Comparison of ENCODE assay signal across 22 mouse cellular contexts in the genomic region with DNA sequence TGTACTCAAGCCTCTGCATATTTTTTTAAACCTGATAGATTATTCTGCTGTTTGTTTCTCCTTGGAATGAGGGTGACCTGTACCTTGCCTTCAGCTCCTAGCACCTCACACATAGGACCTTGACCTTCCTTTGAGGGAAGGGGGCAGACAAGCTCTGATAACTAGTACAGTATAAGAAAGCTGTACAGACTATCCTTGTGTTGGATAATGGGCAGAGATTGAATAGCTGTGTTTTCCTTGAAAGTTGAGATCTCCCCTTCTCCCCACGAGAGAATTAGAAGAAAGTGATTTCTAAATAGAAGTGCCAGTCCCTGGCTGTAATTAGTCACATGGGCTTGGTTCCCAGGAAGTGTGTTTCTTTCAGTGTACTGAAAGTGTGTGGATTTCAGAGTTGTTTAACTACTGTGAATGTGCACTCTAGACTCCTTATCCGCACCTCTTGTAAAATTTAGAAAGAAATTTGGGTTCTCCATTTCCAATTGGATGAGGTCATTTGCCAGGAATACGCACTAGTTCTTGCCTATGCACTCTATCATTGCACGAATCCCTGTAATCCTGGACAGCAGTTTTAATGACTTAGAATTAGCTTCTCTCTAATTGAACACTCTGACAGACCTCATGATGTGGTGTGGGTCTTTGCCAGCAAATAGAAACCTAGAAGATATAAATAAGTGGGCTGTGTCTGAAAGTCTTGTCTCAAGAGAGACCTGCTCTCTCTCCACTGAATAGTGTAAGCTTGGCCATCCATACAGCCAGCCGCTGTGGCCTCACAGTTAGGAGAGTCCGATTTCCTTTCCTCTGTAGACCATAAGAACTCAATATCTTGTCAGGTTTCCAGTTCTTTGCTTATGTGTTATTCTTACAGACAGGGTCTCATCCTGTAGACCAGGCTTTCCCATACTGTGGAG.
A peak's percentile ranks its signal among the peaks of the same experiment; 100 is the strongest.
DNase-seq lines count a peak whose midpoint lies in the region; ATAC-seq and TF ChIP-seq lines count a peak whose summit lies in the region.
"Had no signal": no experiment of that assay in that cellular context is flagged by ENCODE, and none has a peak within 500 bp of the region (broad histone marks: within the 10 kb centered on the region; RNA-seq: fewer than 3 reads in every experiment).

No protein-coding gene starts in this region.

- WGBS in hindbrain, embryonic 13.5 days: 86% methylated on average over 6 of the region's 6 CpGs
- 72% methylated on average over 6 of the region's 6 CpGs for WGBS in hindbrain, embryonic 16.5 days
- WGBS in embryonic facial prominence, embryonic 10.5 days: 83% methylated on average over 6 of the region's 6 CpGs
- 62% methylated on average over 6 of the region's 6 CpGs for WGBS in forebrain, embryonic 12.5 days
- WGBS in forebrain, embryonic 16.5 days: 21% methylated on average over 6 of the region's 6 CpGs
- 84% methylated on average over 6 of the region's 6 CpGs for WGBS in lung, adult 2 months

- H3K4me1 ChIP-seq in hindbrain, embryonic 13.5 days (replicated peaks): peaks cover 39% of the 10 kb centered on the region
- H3K4me1 ChIP-seq in hindbrain, embryonic 16.5 days (ENCODE audit: control insufficient read depth, insufficient read depth, low read depth, low read length): peaks cover 4% of the 10 kb centered on the region
- H3K4me1 ChIP-seq in embryonic facial prominence, embryonic 10.5 days: peaks cover 39% of the 10 kb centered on the region
- H3K4me1 ChIP-seq in forebrain, embryonic 12.5 days: peaks cover 5% of the 10 kb centered on the region; the same call in 1 of the 2 replicates
- peaks cover 19% of the 10 kb centered on the region for H3K4me1 ChIP-seq in forebrain, embryonic 16.5 days (replicated peaks; ENCODE audit: control insufficient read depth, insufficient read depth, low read length)
- no peaks in the 10 kb centered on the region for H3K4me1 ChIP-seq in lung, adult 2 months (ENCODE audit: control insufficient read depth, insufficient read depth, low read length)

- no peak for TF ChIP-seq POLR2A in lung, adult 2 months (IDR thresholded peaks at IDR 0.05; ENCODE audit: borderline replicate concordance, extremely low read depth, low read depth, low read length)

- no peaks in the 10 kb centered on the region for H3K27me3 ChIP-seq in hindbrain, embryonic 13.5 days
- H3K27me3 ChIP-seq in hindbrain, embryonic 16.5 days (replicated peaks; ENCODE audit: control insufficient read depth, insufficient read depth, low read length): no peaks in the 10 kb centered on the region
- H3K27me3 ChIP-seq in embryonic facial prominence, embryonic 10.5 days (replicated peaks; ENCODE audit: low read depth, poor library complexity, severe bottlenecking): no peaks in the 10 kb centered on the region
- H3K27me3 ChIP-seq in forebrain, embryonic 12.5 days: no peaks in the 10 kb centered on the region
- no peaks in the 10 kb centered on the region for H3K27me3 ChIP-seq in forebrain, embryonic 16.5 days (replicated peaks; ENCODE audit: control insufficient read depth, insufficient read depth, low read length)
- H3K27me3 ChIP-seq: embryonic facial prominence, embryonic 15.5 days; hindbrain, embryonic 15.5 days had no signal

- H3K27ac ChIP-seq in hindbrain, embryonic 13.5 days: peak overlapping the region; percentile 30; the same call in 1 of the 2 replicates
- H3K27ac ChIP-seq in hindbrain, embryonic 16.5 days (ENCODE audit: low read depth, low read length): no peak overlapping the region
- H3K27ac ChIP-seq in embryonic facial prominence, embryonic 10.5 days (replicated peaks): 0 out of 2 replicates have a peak overlapping the region, but pooled peaks have one; percentile 14
- H3K27ac ChIP-seq in forebrain, embryonic 12.5 days: peak overlapping the region; percentile 86
- H3K27ac ChIP-seq in forebrain, embryonic 16.5 days (ENCODE audit: low read length): peak overlapping the region; percentile 76
- H3K27ac ChIP-seq: embryonic facial prominence, embryonic 15.5 days; gastrocnemius, adult 2 months; heart, adult 2 months; hindbrain, embryonic 15.5 days had no signal

- no peak overlapping the region for H3K4me2 ChIP-seq in hindbrain, embryonic 13.5 days
- H3K4me2 ChIP-seq in hindbrain, embryonic 16.5 days (ENCODE audit: low read length): no peak overlapping the region
- H3K4me2 ChIP-seq in forebrain, embryonic 12.5 days: no peak overlapping the region
- no peak overlapping the region for H3K4me2 ChIP-seq in forebrain, embryonic 16.5 days (ENCODE audit: low read length)
- H3K4me2 ChIP-seq: embryonic facial prominence, embryonic 15.5 days; heart, embryonic 11.5 days; hindbrain, embryonic 15.5 days had no signal

- no peak for ATAC-seq in hindbrain, embryonic 13.5 days (ENCODE audit: low FRiP score)
- ATAC-seq in hindbrain, embryonic 16.5 days: no peak
- ATAC-seq in forebrain, embryonic 12.5 days (ENCODE audit: low FRiP score): peak; percentile 61; the same call in 1 of the 2 replicates
- ATAC-seq in forebrain, embryonic 16.5 days: peak; percentile 82

- no peak for TF ChIP-seq CTCF in lung, adult 2 months (IDR thresholded peaks at IDR 0.05; ENCODE audit: insufficient read depth, low read length)

- no peak overlapping the region for H3K4me3 ChIP-seq in hindbrain, embryonic 13.5 days
- no peak overlapping the region for H3K4me3 ChIP-seq in hindbrain, embryonic 16.5 days (ENCODE audit: low read length)
- no peak overlapping the region for H3K4me3 ChIP-seq in embryonic facial prominence, embryonic 10.5 days
- no peak overlapping the region for H3K4me3 ChIP-seq in forebrain, embryonic 12.5 days (replicated peaks)
- no peak overlapping the region for H3K4me3 ChIP-seq in forebrain, embryonic 16.5 days (replicated peaks; ENCODE audit: low read length)
- H3K4me3 ChIP-seq in lung, adult 2 months (replicated peaks; ENCODE audit: extremely low read depth, low read depth, low read length): no peak overlapping the region
- H3K4me3 ChIP-seq: embryonic facial prominence, embryonic 15.5 days; erythroblast, embryonic 14.5 days; gastrocnemius, adult 2 months; heart, adult 2 months; hindbrain, embryonic 15.5 days had no signal

- H3K36me3 ChIP-seq in hindbrain, embryonic 13.5 days: 0 out of 2 replicates have a peak, but pooled peaks cover 3% of the 10 kb centered on the region
- no peaks in the 10 kb centered on the region for H3K36me3 ChIP-seq in hindbrain, embryonic 16.5 days (ENCODE audit: control insufficient read depth, insufficient read depth, low read length)
- H3K36me3 ChIP-seq in embryonic facial prominence, embryonic 10.5 days (replicated peaks): no peaks in the 10 kb centered on the region
- H3K36me3 ChIP-seq in forebrain, embryonic 12.5 days (replicated peaks): no peaks in the 10 kb centered on the region
- no peaks in the 10 kb centered on the region for H3K36me3 ChIP-seq in forebrain, embryonic 16.5 days (ENCODE audit: control insufficient read depth, insufficient read depth)
- H3K36me3 ChIP-seq: embryonic facial prominence, embryonic 15.5 days; hindbrain, embryonic 15.5 days had no signal

- H3K9ac ChIP-seq in hindbrain, embryonic 13.5 days: no peak overlapping the region
- H3K9ac ChIP-seq in hindbrain, embryonic 16.5 days (ENCODE audit: low read depth, low read length): no peak overlapping the region
- H3K9ac ChIP-seq in forebrain, embryonic 12.5 days: no peak overlapping the region
- no peak overlapping the region for H3K9ac ChIP-seq in forebrain, embryonic 16.5 days (replicated peaks; ENCODE audit: low read depth, low read length)
- H3K9ac ChIP-seq: embryonic facial prominence, embryonic 15.5 days; hindbrain, embryonic 15.5 days had no signal

- no peak for DNase-seq in embryonic facial prominence, embryonic 10.5 days (ENCODE audit: low spot score)
- DNase-seq in B cell, adult 2 months: no peak
- DNase-seq in spleen, adult 18-20 months: no peak
- DNase-seq in lung, adult 2 months: no peak
- DNase-seq: adrenal gland, adult 2 months; adrenal gland, postnatal 25 days; cerebellum, adult 2 months; cerebellum, postnatal 10 days; gastrocnemius, adult 2 months; gastrocnemius, postnatal 25 days; heart, adult 2 months; heart, postnatal 36 days; kidney, adult 11 months; kidney, adult 9 months had no signal

- no peaks in the 10 kb centered on the region for H3K9me3 ChIP-seq in hindbrain, embryonic 13.5 days
- no peaks in the 10 kb centered on the region for H3K9me3 ChIP-seq in hindbrain, embryonic 16.5 days (ENCODE audit: control insufficient read depth, low read length)
- H3K9me3 ChIP-seq in embryonic facial prominence, embryonic 10.5 days: no peaks in the 10 kb centered on the region
- H3K9me3 ChIP-seq in forebrain, embryonic 12.5 days: no peaks in the 10 kb centered on the region
- no peaks in the 10 kb centered on the region for H3K9me3 ChIP-seq in forebrain, embryonic 16.5 days (ENCODE audit: control insufficient read depth, low read length)
- H3K9me3 ChIP-seq: embryonic facial prominence, embryonic 15.5 days; hindbrain, embryonic 15.5 days had no signal

Comparison
In these comparisons a context has a peak if more than half of its experiments do, and no peak if none do; other contexts are left out.
1. ATAC-seq: peak in forebrain, embryonic 12.5 days (single experiment) and forebrain, embryonic 16.5 days (single experiment); none in hindbrain, embryonic 13.5 days (single experiment) and hindbrain, embryonic 16.5 days (single experiment).